Mouse (Mus musculus) megakaryocyte-erythroid progenitor cell, adult 5-6 weeks (primary cell): ENCODE results near the gene 4930562C15Rik. TPM values are rescaled to one million over a fixed set of nuclear protein-coding genes. Genes with fewer than 3 reads are reported as not detected.
A peak's percentile ranks its signal among the peaks of the same experiment; 100 is the strongest.
"Not testable (repeated sequence)": the region's sequence is repeated elsewhere in the genome, so short reads cannot be mapped to it uniquely, and the experiment has no call there.

Experiments
- ATAC-seq: replicated peaks from 2 replicates; pipeline ENCODE4 v1.8.0; 2016; ENCODE audit warnings: mild to moderate bottlenecking, inconsistent platforms; ENCODE audit not compliant: severe bottlenecking, poor library complexity, low FRiP score, low TSS enrichment
- total RNA-seq, 2 experiments: library from RNA; stranded (forward) in 1 of 2; stranded (reverse) in 1 of 2; fragments of 200-1000, 215-1000 nt in 1 of 2; fragments of >200 nt in 1 of 2; fragmentation: Nextera tagmentation in 1 of 2; gene quantifications; 2 replicates each; pipeline ENCODE4 v1.2.3; 2014 to 2017

The 4930562C15Rik gene
- total RNA-seq (2014; fragmentation: Nextera tagmentation): not detected in 2 replicates
- not detected in 2 replicates for total RNA-seq (2017)

DNA sequence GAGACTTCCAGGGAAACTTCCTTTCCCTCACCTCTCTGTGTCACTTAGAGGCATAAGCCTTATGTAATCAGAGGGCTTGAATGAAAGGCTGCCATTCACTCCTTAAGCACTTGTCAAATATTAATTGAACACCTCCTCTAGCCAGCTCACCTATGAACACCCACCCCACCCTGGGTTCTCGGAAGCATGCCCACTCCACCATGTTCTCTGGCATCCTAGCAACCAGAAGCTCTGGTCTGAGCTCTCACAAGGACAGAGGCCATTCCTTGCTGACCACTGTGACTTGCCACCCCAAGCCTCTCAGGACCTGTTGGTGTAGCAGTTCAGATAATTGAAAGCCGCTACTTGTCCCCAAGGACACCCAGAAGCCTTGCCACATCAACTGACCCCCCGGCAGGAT, at the start of gene 4930562C15Rik:
Gene 4930562C15Rik, plus strand, starts transcription at position 226 of the 400 bp plus-strand sequence.
- ATAC-seq: no peak

DNA sequence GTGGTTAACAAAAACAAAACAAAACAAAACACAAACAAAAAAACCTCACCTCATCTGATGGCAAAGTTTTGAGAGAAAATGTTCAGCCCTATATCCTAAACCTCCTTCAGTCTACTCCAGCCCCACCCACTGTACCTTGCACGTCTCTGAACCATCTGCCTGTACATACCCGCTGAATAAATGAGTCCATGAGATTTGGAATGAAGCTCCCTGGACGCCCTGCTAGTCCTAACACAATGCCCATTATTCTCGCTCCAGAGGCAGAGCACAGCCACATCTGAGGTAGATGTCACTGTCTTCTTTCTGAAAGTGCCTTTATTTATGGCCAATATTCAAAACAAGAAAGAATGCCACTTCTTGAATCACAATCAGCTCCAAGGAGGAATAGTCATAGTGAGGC, 49.5 kb upstream of the 4930562C15Rik start:
- ATAC-seq: no peak

DNA sequence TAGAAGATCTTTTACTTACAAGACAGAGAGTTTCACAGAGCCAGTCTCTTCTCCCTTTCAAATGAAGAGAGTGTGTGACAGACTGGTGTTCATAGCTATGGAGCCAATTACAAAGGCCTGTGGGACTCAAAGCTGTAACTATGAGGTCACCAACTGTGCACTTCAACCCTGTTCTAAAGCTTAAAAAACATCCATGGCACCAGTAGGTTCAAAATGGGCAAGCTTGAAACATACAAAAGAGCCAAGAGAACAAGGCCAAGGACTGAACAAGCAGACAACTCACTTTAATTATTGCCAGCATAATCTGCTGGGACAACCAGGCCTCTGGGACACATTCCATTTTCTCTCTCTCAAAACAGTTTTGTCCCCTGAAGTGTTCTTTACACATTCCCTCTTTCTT, 47.0 kb upstream of the 4930562C15Rik start:
- no peak for ATAC-seq

DNA sequence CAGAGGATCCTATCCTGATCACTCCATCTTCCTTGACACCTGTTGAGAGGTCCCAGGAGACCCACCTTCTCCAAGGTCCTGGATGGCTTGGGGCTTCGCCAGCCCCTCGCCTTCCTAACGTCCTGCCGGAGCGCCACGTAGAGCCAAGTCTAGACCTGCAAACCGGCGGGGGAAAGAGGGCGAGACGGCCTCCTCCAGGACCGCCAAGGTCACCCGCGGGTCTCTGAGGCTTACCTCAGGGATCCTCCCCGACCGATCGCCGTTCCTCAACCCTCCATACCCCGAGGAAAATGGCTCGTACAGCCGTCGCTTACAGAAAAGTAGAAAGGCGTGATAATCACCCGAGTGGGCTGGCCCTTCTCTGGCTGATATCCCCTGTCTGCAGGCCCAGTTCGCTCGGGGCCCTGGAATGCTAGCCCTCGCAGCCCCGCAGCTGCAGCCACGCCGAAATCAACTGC, 45.9 kb upstream of the 4930562C15Rik start:
- peak; percentile 35 for ATAC-seq

DNA sequence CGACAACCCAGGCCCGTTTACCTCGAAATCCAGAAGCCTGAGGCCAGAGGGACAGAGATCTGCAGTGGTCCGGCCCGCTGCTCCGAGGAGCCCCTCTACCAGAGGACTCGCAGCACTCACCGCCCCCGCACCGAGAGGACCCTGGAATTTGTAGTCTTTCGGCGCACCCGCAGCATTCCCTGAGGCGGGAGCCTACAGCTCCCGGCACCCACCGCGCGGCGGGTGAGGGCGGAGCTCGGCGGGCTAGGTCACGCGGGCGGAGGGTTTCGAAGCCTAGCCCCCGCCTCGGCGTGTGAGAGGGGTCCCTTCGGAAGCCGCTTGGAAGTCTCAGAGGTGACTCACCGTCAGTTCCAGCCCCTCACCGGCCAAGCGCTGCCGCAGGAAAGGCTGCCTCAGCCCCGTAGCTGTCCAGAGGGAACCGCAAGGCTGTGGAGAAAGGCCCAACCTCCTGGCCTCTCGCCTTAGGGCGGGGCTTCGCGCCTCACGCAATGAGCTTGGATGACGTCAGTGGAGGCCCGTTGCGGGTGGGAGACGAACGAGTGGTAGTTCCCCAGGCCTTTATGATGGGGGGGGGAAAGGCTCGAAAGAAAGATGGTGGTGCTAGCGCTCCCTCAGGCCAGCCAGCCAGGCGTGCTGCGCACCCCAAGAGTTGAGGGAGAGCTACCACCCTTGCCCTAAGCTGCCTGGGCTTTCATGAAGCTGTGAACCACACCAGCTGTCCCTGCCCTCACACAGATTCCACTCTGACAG, 45.2 kb upstream of the 4930562C15Rik start, which contains the start of gene Cdip1:
Gene Cdip1, minus strand, starts transcription at position 483 of the 750 bp plus-strand sequence.
- ATAC-seq: peak; percentile 95

DNA sequence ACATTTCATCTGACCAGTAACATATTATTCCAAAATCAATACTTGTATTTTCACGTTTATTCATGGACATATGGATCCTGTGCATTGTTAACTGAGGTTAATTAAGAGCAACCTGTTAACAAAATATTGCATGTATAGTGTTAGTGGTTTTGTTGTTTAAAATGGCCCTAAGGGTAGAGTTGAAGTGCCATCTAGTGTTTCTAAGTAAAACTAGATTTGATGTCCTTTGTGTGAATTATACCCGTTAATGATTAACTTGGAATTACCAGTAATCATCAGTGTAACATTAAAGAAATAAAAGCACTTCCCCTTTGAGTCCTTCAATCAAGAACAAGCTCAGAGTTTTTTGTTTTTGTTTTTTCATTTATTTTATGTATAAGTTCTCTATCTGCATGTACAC, 43.9 kb upstream of the 4930562C15Rik start:
- ATAC-seq: no peak

DNA sequence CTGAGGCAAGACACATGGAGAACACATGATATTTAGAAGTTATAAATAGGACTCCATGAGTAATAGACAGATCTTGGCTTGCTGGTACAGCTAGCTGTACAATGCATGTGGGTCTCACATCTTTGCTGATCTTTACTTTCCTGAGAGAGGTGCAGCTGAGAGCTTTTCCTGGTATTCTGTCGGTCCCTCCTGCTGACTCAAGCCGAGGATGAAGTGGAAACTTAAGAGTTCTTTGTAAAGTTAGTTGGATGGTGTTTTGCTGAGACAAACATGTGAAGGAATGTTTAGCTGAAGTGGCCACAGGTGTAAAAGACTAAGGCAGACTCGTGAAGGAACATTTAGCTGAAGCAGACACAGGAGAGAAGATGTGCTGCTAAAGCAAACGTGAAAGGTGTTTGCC, 38.6 kb upstream of the 4930562C15Rik start:
- ATAC-seq: no peak

DNA sequence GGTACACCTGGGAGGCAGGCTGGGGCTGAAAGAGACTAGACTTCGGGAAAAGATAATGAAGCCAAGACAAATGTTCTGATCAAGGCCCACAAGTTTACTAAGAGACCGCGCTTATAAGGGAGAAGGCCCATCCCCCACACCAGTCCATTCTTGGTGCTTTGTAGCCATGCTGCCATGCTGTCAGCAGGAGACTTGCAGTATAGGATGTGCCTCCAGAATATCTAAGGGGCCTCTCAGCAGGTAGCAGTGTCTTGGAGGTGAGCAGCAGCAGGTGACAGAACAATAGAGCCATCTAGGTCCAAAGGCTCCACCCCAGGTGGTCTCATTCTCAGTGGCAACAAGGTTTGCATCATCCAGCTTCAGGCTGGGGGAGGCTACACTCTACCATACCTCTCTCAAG, 16.9 kb upstream of the 4930562C15Rik start:
- no peak for ATAC-seq

DNA sequence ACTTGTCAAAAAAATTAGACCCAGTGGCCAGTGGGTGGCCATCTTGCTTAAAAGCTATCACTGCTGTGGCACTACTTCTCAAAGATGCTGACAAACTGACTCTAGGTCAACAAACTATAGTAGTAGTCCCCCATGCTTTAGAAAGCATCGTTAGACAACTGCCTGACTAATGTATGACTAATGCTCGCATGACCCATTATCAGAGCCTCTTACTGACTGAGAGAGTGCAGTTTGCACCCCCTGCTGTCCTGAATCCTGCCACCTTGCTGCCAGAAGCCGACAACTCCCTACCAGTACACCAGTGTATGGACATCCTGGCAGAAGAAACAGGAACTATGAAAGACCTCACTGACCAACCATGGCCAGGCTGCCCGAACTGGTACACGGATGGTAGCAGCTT, 10.8 kb upstream of the 4930562C15Rik start:
- not testable (repeated sequence) for ATAC-seq

DNA sequence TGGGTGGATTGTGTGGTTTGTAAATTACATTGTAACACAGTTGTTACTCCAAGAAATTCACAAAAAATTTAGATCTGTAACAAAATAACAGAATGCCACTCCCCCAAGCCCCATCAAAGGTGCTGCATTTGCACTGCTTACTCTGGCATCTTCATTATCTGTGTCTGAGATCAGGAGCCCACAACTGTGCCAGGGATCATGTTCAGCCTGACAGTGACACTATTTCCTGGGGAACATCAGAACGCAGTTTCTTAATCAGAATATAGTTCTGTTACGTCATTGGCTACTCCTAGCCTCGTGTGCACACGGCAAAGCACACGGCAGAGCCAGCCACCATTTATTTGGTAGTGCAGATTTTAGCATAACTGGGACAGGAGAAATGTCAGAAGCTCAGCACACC, 7.6 kb upstream of the 4930562C15Rik start:
- ATAC-seq: no peak

DNA sequence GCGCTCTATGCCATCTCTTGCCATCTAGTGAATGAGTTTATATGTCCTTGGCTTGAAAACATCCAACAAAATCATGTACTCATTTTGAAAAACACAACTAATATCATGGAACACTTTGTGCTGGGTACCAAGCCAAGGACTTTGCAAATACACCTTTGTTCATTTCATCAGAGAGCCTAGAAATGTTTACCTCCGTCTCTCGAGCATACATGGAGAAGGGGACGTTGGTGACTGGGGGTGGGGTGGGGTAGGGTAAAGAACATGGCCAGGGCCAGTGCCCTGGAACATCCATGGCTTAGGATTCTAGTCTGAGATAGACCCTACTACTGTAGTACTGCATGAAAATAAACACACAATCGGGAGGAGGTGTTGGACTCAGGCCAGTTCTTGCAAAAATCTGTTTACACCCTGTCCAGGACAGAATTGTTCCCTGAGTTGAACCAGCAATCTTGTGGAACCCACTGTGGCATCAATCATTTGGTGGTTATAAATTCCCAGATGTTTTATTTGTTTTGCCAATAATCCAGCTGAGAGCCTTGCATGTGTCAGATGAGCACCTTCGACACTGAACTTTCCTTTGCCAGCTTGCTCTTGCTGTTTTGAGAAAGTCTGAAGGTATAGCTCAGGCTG, 5.8 kb upstream of the 4930562C15Rik start:
- ATAC-seq: no peak

DNA sequence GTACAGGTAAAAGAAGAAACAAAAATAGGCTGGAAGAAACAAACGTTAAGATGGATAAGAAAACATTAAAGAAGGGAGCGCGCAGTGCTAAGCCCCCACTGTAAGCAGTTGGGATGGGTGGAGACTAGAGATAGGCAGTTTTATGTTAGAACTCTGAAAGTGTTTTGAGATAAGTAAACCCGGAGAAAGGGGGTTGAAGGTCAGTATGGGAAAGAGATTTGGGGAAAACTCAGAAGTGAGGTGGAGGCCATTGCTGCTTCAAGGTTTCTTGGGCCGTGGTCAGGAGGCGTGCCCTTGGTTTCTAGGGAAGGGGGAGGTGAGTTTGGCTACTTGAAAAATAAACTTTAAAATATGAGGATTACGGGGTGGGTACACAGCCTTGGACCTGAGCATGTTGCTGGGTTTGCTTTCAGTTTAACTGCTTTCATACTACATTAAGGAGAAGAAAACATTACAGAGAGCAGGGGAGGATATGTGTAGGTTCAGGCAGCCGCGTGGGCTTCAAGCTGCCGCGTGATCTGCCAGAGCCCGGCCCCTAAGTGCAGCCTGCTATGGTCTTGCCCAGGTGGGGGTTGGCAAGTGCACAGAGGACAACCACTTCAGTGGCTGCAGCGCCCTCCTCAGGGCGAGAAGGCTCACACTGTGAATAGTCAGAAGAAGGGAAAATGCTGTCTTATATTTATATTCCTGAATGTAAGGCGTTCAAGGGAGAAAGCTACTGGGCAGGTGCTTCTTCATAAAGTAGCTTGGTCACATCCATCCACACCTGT, 3.4 kb upstream of the 4930562C15Rik start:
- ATAC-seq: peak; percentile 82

DNA sequence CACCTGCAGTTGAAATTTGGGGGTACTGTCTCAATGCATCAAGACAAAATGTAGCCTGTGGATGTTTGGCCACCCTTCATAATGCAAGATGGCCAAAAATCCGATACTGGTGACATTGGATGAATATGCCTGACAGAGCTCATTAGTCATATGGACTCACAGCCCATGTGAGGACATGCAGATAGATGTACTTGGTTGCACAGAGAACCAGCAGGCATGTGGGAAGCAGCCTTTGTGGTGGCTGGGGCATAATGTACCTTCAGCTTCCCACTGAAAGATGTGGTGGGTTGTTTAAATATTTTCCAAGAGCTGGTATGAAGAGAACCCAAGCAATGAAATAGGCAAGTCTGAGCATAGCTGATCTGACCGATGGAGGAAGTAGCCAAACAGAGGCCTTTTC, 1.4 kb upstream of the 4930562C15Rik start:
- no peak for ATAC-seq

DNA sequence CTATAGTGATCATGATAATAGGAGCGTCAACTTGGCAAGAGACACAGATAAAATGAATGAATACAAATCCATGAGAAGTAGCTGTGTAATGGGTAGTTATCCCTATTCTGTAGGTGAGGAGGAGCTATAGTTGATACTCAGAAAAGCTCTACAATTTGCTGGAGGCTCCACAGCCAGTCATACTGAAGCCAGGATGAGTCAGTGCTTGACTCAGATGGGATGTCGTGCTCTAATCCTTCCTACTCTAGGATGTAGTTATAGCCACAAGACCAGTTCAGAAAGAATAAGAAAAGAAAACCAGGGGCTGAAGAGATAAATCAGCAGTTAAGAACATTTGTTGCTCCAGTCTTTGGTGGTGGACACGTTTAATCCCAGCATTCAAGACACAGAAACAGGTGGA, 2.4 kb downstream of the 4930562C15Rik start:
- ATAC-seq: no peak

DNA sequence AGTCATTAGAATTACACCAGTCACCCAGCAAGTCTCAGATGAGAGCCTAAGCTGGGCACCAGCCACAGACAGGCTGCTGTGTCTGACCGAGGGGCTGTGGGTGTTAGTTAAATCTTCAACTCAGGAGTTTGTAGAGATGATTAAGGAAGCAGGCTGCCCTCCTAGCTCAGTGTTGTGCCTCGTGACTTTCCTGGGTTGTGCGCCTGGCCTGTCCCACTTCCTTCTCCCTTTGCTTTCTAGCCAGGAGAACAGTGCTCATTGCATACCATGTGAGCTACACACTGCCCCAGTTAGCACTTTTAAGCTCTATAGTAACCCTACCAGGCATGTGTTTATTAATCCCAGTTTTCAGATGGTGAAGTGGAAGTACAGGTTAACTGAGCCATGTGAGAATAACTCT, 4.3 kb downstream of the 4930562C15Rik start:
- no peak for ATAC-seq

DNA sequence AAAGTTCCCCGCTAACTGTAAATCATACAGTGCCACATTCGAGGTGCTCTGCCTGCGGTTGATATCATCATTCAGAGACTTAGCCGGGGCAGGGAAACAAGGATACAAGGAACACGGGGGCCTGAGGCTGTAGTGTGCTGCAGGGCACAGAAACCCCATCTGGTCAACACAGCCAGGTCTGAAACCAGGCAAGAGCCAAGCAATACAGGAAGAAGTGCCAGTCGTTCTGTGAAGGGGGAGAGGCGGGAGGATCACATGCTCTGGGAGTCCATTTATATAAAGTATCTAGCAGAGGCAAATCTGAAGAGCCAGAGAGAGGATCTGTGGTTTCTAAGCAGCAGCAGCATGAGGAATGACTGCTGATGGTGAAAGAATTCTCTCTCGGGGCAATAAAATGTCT, 5.0 kb downstream of the 4930562C15Rik start:
- ATAC-seq: no peak

DNA sequence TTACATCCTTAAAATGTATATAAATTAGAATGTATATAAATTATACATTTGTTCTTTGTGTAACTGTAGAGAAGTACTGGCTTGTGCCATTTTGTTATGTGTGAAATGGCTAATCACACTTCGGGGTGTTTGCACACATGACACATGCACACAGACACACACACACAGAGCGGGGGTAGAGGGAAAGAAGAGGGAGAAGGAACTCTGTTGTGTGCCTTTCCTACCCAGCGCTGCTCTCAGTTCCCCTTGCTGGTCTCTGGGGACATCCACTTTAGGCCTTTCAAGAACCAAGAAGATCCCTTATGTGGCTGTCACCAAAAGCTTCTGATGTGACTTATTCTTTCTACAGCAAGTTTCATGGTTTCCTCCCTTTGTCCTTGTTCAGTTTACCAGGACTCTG, 11.8 kb downstream of the 4930562C15Rik start:
- ATAC-seq: no peak

DNA sequence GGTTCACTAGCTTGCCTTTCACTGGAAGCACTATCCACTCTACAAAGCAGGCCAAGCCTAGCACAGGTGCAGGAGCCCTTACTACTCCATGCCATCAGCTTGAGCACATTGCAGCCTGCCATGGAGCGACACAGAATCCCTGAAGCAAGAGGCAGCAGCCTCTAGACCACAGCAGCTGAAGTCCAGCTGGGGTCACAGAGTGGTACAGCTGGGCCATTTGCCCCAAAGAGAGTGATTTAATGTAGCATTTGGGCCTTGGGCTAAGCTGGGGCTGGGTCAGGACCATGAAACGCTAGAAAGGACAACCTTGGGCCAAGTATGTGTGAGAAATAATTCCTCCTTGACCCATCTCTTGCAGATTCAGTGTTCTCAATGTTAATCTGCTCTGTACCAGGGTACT, 12.9 kb downstream of the 4930562C15Rik start:
- ATAC-seq: no peak

DNA sequence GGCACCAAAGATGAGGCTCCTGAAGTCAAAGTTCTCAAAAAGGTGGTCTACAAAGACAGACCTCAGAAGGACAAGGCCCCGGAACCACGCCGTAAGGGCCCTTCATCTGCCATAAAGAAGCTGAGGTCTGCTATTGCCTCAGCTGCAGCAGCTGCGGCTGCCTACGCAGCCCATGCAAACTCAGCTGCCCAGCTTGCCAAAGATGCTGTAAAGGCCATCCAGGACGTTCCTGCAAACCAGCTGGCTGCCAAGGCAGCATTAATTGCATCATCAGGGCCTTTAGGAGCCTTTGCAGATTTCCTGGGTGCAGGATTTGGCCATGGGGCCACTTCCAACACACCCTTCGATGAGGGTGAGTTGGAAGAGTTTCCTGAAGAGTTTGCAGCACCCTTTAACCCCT, 15.1 kb downstream of the 4930562C15Rik start:
- ATAC-seq: no peak

DNA sequence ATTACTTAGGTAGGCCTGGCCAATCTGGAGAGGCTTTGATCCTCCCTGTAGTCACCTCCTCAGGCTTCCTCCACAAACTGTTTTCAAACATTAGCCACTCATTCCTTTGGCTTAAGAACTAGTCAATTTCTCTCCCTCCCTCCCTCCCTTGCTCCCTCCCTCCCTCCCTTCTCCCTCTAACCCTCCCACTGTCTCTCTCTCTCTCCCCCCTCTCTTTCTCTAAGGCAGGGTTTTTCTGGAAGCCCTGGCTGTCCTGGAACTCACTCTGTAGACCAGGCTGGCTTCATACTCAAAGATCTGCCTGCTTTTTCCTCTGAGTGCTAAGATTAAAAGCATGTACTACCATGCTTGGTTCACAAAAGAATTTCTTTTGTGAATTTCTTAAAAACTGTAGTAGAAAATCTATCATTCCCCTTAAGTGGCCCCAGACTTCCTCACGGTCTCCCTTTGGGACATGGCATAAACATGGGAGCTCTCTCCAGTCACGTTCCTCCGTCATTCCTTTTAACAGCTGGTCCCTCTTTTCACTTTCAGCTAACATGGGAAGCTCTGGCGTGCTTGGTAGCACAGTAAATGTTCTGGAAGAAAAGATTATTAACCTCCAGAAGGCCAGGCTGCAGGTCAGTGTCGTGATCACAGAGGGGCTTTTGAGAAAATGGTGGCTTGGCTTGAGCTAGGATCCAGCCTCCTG, 15.9 kb downstream of the 4930562C15Rik start:
- no peak for ATAC-seq
